Mouse (Mus musculus) liver, embryonic 16.5 days (tissue): ENCODE data around the gene Hnf1a. TPM values are rescaled to one million over a fixed set of nuclear protein-coding genes. Genes with fewer than 3 reads are reported as not detected.
A peak's percentile ranks its signal among the peaks of the same experiment; 100 is the strongest.
"Not testable (repeated sequence)": the region's sequence is repeated elsewhere in the genome, so short reads cannot be mapped to it uniquely, and the experiment has no call there.

Experiments
- ATAC-seq: fragments of 200-750 bp; cut with Nextera tagmentation; 2 replicates; pipeline ENCODE4 v1.8.0; 2017; ENCODE audit warnings: low read depth, mild to moderate bottlenecking, moderate number of reproducible peaks, moderate library complexity
- H3K27ac ChIP-seq: fragments of 300-500 bp; sonication (generic); 2 replicates; pipeline ENCODE4 v1.5.1; 2014; ENCODE audit warnings: mild to moderate bottlenecking, low read length
- H3K27me3 ChIP-seq: fragments of 300-500 bp; sonication (generic); 2 replicates; pipeline ENCODE4 v1.6.1; 2014; ENCODE audit warnings: low read depth, low read length, mixed read lengths; ENCODE audit not compliant: control insufficient read depth, insufficient read depth
- H3K36me3 ChIP-seq: fragments of 300-500 bp; sonication (generic); 2 replicates; pipeline ENCODE4 v1.6.1; 2014; ENCODE audit warnings: mild to moderate bottlenecking; ENCODE audit not compliant: control insufficient read depth, insufficient read depth
- H3K4me1 ChIP-seq: fragments of 300-500 bp; sonication (generic); 2 replicates; pipeline ENCODE4 v1.6.1; 2014; ENCODE audit warnings: low read depth, low read length, mixed read lengths; ENCODE audit not compliant: control insufficient read depth
- H3K4me2 ChIP-seq: fragments of 300-500 bp; sonication (generic); 2 replicates; pipeline ENCODE4 v1.6.1; 2014; ENCODE audit warnings: low read depth, low read length, mixed read lengths
- H3K4me3 ChIP-seq: fragments of 300-500 bp; sonication (generic); 2 replicates; pipeline ENCODE4 v1.5.1; 2014; ENCODE audit warnings: low read depth, mild to moderate bottlenecking, low read length
- H3K9ac ChIP-seq: fragments of 300-500 bp; sonication (generic); 2 replicates; pipeline ENCODE4 v1.6.1; 2014; ENCODE audit warnings: low read depth, low read length
- H3K9me3 ChIP-seq: fragments of 300-500 bp; sonication (generic); replicated peaks from 2 replicates; pipeline ENCODE4 v1.6.1; 2016; ENCODE audit warnings: low read length; ENCODE audit not compliant: control insufficient read depth
- WGBS: fragments of 180-500 bp; shearing (Covaris S2); extraction: QIAGEN DNeasy Blood & Tissue Kit; methylation state at CpG from one replicate; pipeline ENCODE4 v1.1.7; 2014; ENCODE audit not compliant: insufficient replicate concordance; 5-methylcytosine and 5-hydroxymethylcytosine counted together
- polyA plus RNA-seq: library from polyadenylated mRNA; unstranded; fragments of >200 nt; fragmentation: Nextera tagmentation; extraction: Ambion mirVana; gene quantifications from 2 replicates; pipeline ENCODE4 v1.2.1, GENCODE M21; 2015

Hnf1a gene
- polyA plus RNA-seq, 1 experiment from 2014 or later, result 4.7 TPM

- H3K27ac ChIP-seq, result no peak overlapping the region
- peaks cover 3% of the 10 kb centered on the region; the same call in 1 of the 2 replicates for H3K4me1 ChIP-seq
- WGBS, result 40% methylated on average over 4 of the region's 4 CpGs
- H3K4me2 ChIP-seq, result peak overlapping the region; percentile 60
- peak overlapping the region; percentile 76 for H3K4me3 ChIP-seq
- H3K9ac ChIP-seq, result peak overlapping the region; percentile 81
- no peaks in the 10 kb centered on the region for H3K27me3 ChIP-seq
- no peaks in the 10 kb centered on the region for H3K9me3 ChIP-seq
- ATAC-seq, result no peak
- H3K36me3 ChIP-seq, result no peaks in the 10 kb centered on the region
Observed at GRCm38 (mm10) chr5:114942766-114943130, 28.1 kb downstream of the Hnf1a start.

DNA sequence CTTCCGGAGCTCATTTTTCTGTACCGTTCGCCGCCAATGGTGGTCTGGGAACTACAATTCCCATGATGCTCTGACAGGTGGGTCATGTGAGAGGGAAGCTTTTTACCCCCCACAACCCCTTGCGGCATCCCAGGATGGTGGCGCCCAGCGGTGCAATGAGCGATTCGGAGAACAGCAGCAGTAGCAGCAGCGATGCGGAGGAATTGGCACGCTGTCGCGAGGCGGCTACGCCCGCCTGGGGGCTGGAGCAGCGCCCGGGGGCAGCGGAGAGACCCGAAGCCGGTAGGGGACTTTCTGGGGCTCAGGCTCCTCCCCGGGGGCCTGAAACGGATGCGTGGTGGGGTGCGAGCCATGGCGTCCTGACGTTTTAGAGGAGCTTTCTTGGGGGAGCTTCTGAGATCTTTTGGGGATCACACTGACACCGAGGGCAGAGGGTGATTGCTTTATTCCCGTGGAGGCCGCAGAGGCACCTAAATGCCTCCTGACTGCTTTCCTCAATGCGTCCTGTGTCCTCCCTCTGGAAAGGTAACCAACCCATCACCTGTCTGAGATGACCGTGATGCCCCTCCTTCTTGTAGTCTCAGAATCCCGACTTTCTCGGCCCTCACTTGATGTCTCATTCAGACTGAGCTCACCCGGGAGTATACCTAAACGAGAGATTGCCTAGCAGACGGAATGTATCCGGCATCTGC, 28.7 kb downstream of the Hnf1a start, which contains the start of gene 2210016L21Rik:
Gene 2210016L21Rik (plus strand): TSS at position 85 of the 692 bp plus-strand sequence.
- Histone ChIP-seq H3K27ac (peak within 1 kb of the TSS; percentile 49), H3K36me3 (no peaks in the 10 kb centered on the region), H3K4me1 (peaks cover 3% of the 10 kb centered on the region; the same call in 1 of the 2 replicates), H3K4me2 (peak within 1 kb of the TSS; percentile 60), H3K9me3 (no peaks in the 10 kb centered on the region), H3K4me3 (peak within 1 kb of the TSS; percentile 76), H3K27me3 (no peaks in the 10 kb centered on the region), H3K9ac (peak within 1 kb of the TSS; percentile 81)
- 1% methylated on average over 39 of the region's 39 CpGs for WGBS
- peak; percentile 95 for ATAC-seq

DNA sequence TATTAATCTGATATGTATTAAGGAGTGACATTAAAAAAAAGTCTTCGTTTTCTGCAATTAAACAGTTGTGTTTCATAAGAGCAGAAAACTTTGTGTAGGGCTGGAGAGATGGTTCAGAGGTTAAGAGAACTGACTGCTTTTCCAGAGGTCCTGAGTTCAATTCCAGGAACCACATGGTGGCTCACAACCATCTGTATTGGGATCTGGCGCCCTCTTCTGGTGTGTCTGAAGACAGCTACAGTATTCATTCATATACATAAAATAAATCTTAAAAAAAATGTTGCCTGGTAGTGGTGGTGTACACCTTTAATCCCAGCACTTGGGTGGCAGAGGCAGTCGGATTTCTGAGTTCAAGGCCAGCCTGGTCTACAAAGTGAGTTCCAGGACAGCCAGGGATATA, 29.8 kb downstream of the Hnf1a start:
- not testable (repeated sequence) for ATAC-seq, H3K27me3 ChIP-seq, H3K4me3 ChIP-seq, H3K36me3 ChIP-seq, H3K4me1 ChIP-seq, H3K27ac ChIP-seq, H3K9me3 ChIP-seq, H3K9ac ChIP-seq
- H3K4me2 ChIP-seq, result peak overlapping the region; percentile 60; the same call in 1 of the 2 replicates
- 44% methylated on average over 3 of the region's 3 CpGs for WGBS

DNA sequence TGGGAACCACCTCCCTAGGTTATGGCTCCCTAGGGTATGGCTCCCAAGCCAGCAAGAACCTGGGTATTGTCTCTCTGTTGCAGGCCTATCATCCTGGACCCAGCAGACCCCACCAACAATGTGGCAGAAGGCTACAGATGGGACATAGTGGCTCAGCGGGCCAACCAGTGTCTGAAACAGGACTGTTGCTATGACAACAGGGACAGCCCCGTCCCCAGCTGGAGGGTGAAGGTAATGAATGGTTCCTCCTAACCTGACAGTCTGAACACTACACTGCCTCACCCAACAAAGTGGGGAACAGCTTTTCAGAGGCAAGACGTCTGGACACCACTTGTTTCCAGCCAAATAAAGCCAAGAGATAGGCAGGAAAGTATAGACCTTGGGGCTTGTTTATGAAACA, 35.1 kb downstream of the Hnf1a start:
- no peak for ATAC-seq
- H3K36me3 ChIP-seq, result no peaks in the 10 kb centered on the region
- no peak overlapping the region for H3K9ac ChIP-seq
- no peaks in the 10 kb centered on the region for H3K9me3 ChIP-seq
- H3K4me1 ChIP-seq, result no peaks in the 10 kb centered on the region
- H3K4me3 ChIP-seq, result no peak overlapping the region
- H3K27ac ChIP-seq, result no peak overlapping the region
- no peak overlapping the region for H3K4me2 ChIP-seq
- 18% methylated on average over 3 of the region's 3 CpGs for WGBS
- H3K27me3 ChIP-seq, result no peaks in the 10 kb centered on the region

DNA sequence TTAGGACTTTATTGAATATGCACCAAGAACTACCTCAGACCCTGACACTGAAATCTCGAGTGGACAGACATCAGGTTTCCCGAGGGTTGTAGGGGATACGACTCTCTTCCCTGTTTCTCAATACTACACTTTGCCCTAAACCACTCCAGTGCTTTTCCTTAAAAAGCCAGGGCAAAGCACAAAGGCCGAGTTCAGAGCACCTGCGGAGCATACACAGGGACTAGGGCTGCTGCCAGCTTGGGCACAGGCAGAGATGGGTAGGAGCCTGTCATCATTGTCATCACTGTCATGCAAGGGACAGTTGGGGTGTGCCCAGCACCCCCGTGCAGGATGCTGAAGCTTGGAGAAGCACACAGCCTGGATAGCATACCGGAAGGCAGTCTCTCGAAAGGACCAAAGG, 37.7 kb downstream of the Hnf1a start:
- ATAC-seq, result no peak
- Histone ChIP-seq H3K4me3 (no peak overlapping the region), H3K27me3 (no peaks in the 10 kb centered on the region), H3K4me1 (no peaks in the 10 kb centered on the region), H3K9me3 (no peaks in the 10 kb centered on the region), H3K9ac (no peak overlapping the region), H3K27ac (no peak overlapping the region), H3K4me2 (no peak overlapping the region), H3K36me3 (no peaks in the 10 kb centered on the region)
- WGBS, result 65% methylated on average over 8 of the region's 8 CpGs

DNA sequence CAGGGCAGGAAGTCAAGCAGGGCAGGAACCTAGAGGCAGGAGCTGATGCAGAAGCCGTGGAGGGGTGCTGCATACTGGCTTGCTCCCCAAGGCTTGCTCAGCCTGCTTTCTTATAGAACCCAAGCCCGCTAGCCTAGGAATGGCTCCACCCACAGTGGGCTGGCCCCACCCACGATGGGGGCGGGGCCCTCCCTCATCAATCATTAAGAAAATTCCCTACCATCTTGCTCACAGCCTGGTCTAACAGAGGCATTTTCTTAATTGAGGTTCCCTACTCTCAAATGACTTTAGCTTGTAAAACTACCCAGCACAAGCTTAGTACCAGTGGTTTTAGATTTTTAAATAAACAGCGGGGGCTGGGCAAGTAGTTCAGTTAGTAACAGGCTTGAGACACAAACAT, 39.3 kb downstream of the Hnf1a start:
- Histone ChIP-seq H3K4me1 (no peaks in the 10 kb centered on the region), H3K9ac (no peak overlapping the region), H3K4me3 (no peak overlapping the region), H3K9me3 (no peaks in the 10 kb centered on the region), H3K4me2 (no peak overlapping the region), H3K36me3 (no peaks in the 10 kb centered on the region), H3K27me3 (no peaks in the 10 kb centered on the region), H3K27ac (no peak overlapping the region)
- WGBS, result 46% methylated on average over 5 of the region's 5 CpGs
- ATAC-seq, result no peak

DNA sequence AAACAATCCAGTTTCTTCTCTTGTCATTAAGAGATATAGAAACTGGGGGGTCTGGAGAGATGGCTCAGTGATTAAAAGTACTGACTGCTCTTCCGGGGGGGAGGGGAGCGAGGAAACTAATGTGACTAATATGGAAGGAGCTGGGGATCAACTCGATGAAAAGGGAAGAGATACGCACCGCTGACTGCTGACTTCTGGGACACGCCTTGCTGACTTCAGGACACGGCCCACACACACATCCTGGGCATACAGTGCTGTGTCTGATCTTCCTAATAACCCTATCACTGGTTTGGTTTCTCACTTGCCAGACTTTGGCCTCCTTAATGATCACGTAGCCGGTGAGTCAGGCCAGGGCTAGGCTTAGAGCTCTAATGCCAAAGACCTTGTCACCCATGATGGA, 44.1 kb downstream of the Hnf1a start:
- 66% methylated on average over 9 of the region's 9 CpGs for WGBS
- ATAC-seq, result no peak

DNA sequence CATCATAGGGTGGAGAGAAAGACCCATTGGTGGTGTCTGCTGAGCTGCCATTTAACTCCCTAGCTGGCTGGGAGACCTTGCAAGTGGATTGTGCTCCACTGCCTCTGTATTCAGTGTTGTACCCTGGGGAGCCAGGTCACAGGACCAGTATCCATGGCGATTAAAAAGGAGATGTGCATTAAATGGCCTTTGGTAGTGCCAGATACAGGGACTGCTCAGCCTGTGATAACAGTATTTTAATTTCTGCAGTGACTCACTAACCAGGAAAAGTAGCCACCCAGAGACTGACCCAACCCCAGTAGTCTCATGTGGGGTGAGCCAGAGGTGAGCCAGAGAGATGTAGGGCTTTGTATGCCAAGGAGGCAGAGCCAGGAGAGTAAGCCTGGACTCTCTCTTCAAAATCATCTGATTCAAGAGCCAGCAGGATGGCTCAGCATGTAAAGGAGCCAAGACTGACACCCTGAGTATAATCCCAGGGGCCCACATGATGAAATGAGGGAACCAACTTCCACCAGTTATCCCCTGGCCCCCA, 44.7 kb downstream of the Hnf1a start:
- ATAC-seq, result no peak
- Histone ChIP-seq H3K27ac (no peak overlapping the region), H3K9me3 (no peaks in the 10 kb centered on the region), H3K4me2 (no peak overlapping the region), H3K27me3 (no peaks in the 10 kb centered on the region), H3K4me1 (peaks cover 7% of the 10 kb centered on the region; the same call in 1 of the 2 replicates), H3K9ac (no peak overlapping the region), H3K4me3 (no peak overlapping the region), H3K36me3 (no peaks in the 10 kb centered on the region)
- 50% methylated on average over 1 of the region's 1 CpGs for WGBS

More for the DNA sequence above, 44.1 kb downstream of the Hnf1a start:
- Histone ChIP-seq H3K9ac (no peak overlapping the region), H3K27me3 (no peaks in the 10 kb centered on the region), H3K9me3 (no peaks in the 10 kb centered on the region), H3K4me2 (no peak overlapping the region), H3K27ac (no peak overlapping the region), H3K4me1 (peaks cover 7% of the 10 kb centered on the region; the same call in 1 of the 2 replicates), H3K4me3 (no peak overlapping the region), H3K36me3 (no peaks in the 10 kb centered on the region)

DNA sequence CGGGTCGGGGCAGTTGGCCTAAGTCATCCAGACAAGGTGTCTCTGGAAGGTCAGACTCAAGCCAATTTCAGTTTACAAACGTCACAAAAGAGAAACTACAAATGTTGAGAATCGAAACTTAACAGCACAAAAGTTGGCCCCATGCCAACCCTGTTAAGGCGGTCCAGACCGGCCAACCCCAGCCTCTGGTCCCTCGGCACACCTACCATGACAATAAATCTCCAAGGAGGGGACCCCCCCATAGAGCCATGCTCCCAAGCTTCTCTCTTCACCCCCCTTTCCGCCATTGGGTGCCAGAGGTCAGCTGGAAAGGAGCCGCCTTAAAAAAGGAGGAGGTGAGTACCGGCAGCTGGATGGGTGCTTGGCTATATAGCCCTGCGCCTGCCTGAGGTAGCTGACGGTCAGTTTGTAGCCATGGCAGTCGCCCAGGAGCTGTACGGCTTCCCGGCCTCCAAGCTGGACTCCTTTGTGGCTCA, 47.9 kb downstream of the Hnf1a start, which contains the start of gene Oasl1:
Gene Oasl1 (plus strand): TSS at position 243 of the 476 bp plus-strand sequence.
- H3K4me3 ChIP-seq, result peak within 1 kb of the TSS; percentile 44
- no peaks in the 10 kb centered on the region for H3K27me3 ChIP-seq
- H3K36me3 ChIP-seq, result no peaks in the 10 kb centered on the region
- H3K9me3 ChIP-seq, result no peaks in the 10 kb centered on the region
- H3K27ac ChIP-seq, result no peak within 1 kb of the TSS
- ATAC-seq, result peak; percentile 46; the same call in 1 of the 2 replicates
- H3K4me2 ChIP-seq, result peak within 1 kb of the TSS; percentile 52
- peaks cover 7% of the 10 kb centered on the region; the same call in 1 of the 2 replicates for H3K4me1 ChIP-seq
- 36% methylated on average over 15 of the region's 15 CpGs for WGBS
- peak within 1 kb of the TSS; percentile 13 for H3K9ac ChIP-seq
